Mouse (Mus musculus): ENCODE data around the gene Pdx1. TPM values are rescaled to one million over a fixed set of nuclear protein-coding genes. Genes with fewer than 3 reads are reported as not detected.

Pdx1 gene
- not detected in 2 replicates for polyA plus RNA-seq (2012; rRNA removed; ENCODE audit: low replicate concordance)

DNA sequence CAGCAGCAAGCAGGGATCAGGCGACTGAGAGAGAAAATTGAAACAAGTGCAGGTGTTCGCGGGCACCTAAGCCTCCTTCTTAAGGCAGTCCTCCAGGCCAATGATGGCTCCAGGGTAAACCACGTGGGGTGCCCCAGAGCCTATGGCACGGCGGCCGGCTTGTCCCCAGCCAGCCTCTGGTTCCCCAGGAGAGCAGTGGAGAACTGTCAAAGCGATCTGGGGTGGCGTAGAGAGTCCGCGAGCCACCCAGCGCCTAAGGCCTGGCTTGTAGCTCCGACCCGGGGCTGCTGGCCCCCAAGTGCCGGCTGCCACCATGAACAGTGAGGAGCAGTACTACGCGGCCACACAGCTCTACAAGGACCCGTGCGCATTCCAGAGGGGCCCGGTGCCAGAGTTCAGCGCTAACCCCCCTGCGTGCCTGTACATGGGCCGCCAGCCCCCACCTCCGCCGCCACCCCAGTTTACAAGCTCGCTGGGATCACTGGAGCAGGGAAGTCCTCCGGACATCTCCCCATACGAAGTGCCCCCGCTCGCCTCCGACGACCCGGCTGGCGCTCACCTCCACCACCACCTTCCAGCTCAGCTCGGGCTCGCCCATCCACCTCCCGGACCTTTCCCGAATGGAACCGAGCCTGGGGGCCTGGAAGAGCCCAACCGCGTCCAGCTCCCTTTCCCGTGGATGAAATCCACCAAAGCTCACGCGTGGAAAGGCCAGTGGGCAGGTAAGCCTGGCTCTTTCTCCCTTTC, at the start of gene Pdx1:
Gene Pdx1 (plus strand): TSS at position 34 of the 747 bp plus-strand sequence.

DNA sequence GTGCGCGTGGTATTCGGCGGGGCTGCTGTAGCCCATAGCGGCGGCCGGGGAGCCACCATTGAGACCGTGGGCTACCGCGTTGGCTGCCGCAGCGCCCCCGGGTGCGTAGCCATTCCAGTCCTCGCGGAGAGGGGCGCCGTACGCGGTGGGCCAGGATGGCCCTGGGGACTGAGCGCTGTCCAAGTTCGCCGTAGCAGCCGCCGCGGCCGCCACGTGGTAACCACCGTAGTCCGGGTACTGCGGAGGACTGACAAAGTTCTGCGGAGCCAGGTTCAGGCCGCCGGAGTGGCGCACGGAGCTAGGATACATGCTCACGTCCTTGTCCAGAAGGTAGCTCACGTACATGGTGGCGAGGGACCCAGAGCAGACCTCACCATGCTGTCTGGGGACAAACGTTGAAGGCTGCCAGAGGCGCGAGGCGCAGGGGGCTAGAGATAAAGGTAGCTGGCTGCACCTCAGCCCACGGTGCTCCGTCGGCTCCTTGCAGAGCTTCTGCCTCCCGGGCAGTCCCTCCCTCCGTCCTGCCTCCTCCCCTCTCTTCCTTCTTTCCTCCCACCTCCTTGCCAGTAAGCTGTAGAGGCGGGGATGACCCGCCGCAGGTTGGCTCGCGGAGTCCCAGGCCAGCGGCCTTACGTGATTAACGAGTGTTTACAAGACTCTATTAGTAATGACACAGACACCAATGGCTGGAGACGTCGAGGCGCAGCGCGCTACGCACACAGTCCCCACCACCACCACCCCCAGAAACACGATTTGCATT, 37.1 kb downstream of the Pdx1 start, which contains the start of gene Cdx2:
Gene Cdx2 (minus strand): TSS at position 633 of the 760 bp plus-strand sequence.

DNA sequence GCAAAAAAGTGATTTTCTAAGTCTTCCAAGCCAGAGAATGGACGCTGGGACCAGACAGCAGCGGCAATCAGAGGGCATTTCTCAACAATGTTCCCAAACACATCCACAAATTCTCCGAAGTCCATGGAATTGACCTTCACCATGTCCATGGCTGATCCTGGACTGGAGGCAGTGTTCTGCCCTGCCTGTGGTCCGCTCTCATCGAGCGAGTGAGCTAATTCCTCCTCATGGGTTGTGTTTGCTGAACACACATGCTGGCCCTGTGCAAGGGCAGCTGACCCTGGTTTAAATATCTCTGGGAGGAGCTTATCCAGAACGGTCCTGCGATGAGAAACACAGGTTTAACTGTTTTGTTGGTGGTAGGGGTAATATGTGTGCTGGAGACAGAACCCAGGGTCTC, 52.4 kb downstream of the Pdx1 start, which contains the start of gene Urad:
Gene Urad (minus strand): TSS at position 258 of the 400 bp plus-strand sequence.

Other genes starting within 250 kb of the Pdx1 start
- gene Lnx2, start 193.4 kb upstream of the Pdx1 start, polyA plus RNA-seq (2012; rRNA removed; ENCODE audit: low replicate concordance), result 21.9 and 41.0 TPM in 2 replicates
- gene Polr1d, start 192.9 kb upstream of the Pdx1 start, polyA plus RNA-seq (2012; rRNA removed; ENCODE audit: low replicate concordance), result 60.8 and 66.7 TPM in 2 replicates
- gene Gsx1, start 81.3 kb upstream of the Pdx1 start, polyA plus RNA-seq (2012; rRNA removed; ENCODE audit: low replicate concordance), result not detected in 2 replicates
- gene Cdx2, start 37.3 kb downstream of the Pdx1 start, polyA plus RNA-seq (2012; rRNA removed; ENCODE audit: low replicate concordance), result not detected in 2 replicates
- gene Urad, start 52.5 kb downstream of the Pdx1 start, polyA plus RNA-seq (2012; rRNA removed; ENCODE audit: low replicate concordance), result not detected in 2 replicates
- 0.42 and 1.6 TPM in 2 replicates for gene Flt3, start 130.5 kb downstream of the Pdx1 start, polyA plus RNA-seq (2012; rRNA removed; ENCODE audit: low replicate concordance)
- 33.9 and 41.7 TPM in 2 replicates for gene Pan3, start 160.2 kb downstream of the Pdx1 start, polyA plus RNA-seq (2012; rRNA removed; ENCODE audit: low replicate concordance)

Measured in subcutaneous adipose tissue, adult 2 months (tissue).